Mouse (Mus musculus) thymus, postnatal 14 days (tissue): Measurements from ENCODE around the gene Dusp7.
A peak's percentile ranks its signal among the peaks of the same experiment; 100 is the strongest.

ENCODE experiments used
- DNase-seq: peaks from one replicate; pipeline ENCODE4 v3.0.0; 2021

Dusp7 gene

DNA sequence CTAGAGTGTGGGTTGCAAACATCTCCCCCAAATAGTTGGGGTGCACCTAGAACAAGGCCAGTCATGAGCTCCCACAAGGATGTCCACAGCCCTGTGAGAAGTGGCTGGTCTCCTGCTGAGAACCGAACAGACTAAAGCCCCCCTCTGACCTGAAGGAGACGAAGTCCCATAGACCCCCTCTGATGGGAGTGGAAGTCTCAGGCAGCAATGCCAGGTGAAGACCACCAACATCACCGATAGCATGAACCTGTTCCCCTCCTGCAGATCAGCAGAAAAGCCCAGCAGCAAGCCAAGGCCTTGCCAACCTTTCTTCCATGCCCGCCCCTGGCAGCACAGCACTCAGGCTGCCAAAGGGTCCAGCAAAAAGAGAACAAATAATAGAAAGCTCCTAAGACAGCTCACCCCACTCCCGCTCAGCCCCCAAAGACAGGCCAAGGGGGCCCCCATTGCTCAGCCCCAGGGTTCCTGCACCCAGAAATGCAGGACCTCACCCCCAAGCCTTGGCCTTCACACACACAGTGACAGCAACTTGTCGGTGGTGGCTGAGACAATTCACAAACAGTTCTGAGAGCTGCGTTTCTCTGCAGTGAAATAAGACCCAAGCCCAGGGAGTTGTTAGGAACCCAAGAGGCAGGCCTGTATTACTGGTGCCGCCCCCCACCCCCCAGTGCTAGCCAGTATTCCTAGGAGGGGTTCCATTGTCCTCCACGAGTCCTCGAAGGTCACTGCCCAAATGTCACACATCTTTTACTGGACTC lies 13.0 kb upstream of the Dusp7 start:
- no peak for DNase-seq

GRCm38 (mm10) chr9:106355975-106356286 lies 12.5 kb upstream of the Dusp7 start:
- no peak for DNase-seq

DNA sequence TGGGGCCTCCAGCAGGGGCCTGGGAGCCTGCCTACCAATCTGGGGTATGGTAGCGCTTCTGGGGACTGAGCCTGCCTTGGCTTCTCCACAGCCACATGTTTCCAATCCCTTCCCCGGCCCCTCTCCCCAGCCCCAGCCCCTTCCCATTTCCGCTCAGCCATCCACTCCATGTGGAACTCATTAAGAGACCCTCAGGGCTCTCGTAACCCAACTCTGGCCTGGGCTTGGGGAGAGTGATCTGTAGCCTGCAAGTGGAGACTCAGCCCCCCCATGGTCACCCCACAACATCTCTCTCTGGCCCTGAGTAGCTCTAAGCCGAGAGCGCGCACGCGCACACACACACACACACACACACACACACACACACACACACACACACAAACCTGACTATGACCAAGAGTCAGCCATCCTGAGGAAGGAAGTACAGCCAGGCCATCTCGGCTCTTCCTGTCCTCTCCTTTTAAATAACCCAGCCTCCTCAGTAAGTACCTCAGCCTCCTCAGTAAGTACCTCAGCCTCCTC lies 12.0 kb upstream of the Dusp7 start:
- no peak for DNase-seq

- DNase-seq: no peak
These were observed 11.3 kb upstream of the Dusp7 start for GRCm38 (mm10) chr9:106357167-106357566.

DNA sequence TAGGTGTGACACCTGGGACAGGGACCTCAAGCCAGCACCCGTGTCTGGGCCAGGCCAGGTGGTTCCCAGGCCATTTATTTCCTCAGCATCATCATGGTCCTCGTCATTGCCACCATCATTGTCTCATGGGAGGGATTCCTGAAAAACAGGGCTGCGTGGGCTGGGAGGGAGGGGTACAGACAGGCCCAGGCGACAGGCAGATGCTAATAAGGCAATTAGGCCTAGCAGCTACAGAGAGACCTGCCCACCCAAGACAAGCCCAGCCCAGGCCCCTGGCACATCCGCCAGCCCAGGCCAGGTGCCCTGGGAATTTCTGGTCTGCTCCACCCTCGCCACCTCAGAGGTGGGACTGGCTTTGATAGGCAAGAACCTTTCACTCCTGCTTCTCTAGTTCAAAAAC lies 9.1 kb upstream of the Dusp7 start:
- no peak for DNase-seq

- DNase-seq: no peak
These were observed 7.3 kb upstream of the Dusp7 start for GRCm38 (mm10) chr9:106361140-106361539.

DNA sequence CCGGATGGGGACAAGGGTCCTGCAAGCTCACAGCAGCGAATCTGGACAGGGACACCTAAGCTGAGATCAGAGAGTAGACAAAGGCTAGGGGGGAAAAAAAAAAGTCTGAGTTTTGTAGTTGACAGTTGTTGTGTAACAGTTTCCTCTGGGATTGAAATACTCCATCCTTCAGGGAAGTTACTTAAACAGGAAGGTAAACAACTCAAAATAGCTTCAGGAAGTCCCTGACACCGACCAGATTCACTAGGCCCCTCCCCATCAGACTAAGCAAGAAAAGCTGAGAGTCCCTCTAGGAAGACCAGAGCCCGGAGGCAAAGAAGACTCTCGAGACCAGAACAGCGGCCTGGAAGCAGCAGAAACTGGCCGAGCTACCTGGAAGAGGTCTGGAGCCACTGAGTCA lies 3.1 kb upstream of the Dusp7 start:
- no peak for DNase-seq

DNA sequence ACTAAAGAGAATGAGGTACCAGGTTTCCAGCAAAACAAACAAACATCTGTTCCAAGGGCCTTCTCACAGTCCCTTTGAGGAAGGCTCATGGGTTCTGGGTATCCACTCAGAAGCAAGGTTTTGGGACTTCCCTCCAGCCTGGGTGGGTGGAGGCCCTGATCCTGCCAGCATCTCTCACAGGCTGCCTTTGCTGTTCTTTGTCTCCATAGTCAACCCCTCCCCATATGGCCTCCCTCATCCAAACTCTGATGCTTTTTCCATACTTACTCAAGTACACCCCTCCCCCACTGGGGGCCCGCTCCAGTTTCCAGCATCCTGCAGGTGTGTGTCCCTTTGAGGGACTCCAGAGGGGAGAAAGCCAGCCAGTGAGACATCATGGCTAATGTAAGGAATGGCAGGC lies 2.2 kb upstream of the Dusp7 start:
- DNase-seq: no peak

GRCm38 (mm10) chr9:106367001-106367400 lies 1.4 kb upstream of the Dusp7 start:
- no peak for DNase-seq

DNA sequence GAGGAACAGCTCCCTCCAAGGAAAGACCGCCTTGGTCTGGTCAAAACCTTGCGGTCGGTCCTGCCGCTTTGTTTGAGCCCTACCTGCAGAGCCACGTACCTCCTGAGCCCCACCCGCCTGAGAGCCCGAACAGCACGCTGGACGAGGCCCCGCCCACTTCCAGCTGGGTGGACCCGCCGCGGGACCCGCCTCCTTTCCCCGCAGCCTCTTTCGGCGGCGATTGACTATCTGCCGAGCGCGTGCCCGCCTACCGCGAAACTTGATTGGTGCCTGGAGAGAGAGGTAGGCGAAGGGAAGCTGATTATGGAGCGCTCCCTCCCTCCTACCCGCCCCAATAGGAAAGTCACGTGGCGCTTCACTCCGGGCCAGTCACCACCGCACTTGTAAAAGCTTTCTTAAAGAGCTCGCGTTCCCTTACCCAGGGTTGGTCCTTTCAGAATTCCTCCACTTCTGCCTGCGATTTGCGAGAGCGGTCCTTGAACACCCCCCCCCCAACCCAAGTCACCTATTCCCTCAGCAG lies 780 bp upstream of the Dusp7 start:
- DNase-seq: peak; percentile 99

DNA sequence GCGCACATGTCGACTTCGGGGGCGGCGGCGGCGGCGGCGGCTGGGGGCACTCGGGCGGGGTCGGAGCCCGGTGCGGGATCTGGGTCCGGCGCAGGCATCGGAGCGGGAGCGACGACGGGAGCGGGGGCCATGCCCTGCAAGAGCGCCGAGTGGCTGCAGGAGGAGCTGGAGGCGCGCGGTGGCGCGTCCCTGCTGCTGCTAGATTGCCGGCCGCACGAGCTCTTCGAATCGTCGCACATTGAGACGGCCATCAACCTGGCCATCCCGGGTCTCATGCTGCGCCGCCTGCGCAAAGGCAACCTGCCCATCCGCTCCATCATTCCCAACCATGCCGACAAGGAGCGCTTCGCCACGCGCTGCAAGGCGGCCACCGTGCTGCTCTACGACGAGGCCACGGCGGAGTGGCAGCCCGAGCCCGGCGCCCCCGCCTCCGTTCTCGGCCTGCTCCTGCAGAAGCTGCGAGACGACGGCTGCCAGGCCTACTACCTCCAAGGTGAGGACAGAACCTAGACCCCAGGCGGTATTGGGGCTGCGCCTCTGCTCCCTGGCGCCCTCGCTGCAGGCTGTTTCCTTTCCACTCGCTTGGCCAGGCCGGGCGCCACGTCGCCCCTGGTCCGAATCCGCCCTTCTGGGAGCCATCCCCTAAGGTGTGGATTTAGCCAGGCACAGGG lies 534 bp downstream of the Dusp7 start:
- peak; percentile 64 for DNase-seq

DNA sequence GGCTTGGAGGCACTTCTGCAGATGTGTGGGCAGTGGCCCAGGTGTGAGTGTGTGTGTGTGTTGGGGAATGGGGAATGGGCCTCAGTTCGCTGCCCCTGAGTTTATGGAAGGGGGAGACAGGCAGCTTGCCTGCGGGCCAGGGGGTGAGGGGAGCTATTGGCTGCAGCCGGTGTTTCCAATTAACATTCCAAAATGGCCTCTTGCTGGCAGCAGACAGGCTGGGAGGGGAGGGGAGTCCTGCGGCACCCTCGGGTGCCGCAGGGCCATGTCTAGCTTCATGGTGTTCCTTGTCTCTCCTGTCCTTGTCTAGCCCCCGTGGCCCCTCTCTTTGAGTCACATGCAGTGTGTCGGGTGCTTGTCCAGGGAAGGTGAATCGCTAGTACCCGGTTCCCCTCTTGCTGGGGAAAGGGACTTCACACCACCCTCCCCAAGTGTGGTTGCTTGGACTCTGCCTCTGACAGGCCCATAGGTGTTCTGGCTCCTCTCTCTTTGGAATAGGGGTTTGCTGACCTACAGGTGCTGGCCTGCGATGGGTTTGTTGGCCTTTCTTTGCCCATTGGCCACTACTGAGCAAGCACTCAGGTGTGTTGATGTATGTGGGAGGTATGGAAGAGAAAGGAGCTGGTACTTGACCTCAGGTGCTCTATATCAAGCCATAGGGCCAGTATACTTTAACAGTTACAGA lies 1.5 kb downstream of the Dusp7 start:
- no peak for DNase-seq

GRCm38 (mm10) chr9:106370620-106371383 lies 2.4 kb downstream of the Dusp7 start:
- no peak for DNase-seq

DNA sequence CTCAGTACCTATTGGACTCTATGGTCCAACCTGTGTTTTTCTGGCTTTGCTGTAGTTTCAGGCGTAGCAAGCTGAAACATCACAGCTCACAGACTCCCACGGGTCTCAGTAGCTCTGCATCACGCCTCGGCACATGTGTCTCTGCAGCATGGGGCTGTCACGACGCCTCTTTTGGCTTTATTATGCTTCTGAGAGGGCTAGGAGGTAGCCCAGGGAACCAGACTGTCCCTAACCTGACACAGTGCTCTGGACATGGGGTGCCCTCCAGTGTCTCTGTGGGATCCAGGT lies 2.9 kb downstream of the Dusp7 start:
- DNase-seq: no peak

DNA sequence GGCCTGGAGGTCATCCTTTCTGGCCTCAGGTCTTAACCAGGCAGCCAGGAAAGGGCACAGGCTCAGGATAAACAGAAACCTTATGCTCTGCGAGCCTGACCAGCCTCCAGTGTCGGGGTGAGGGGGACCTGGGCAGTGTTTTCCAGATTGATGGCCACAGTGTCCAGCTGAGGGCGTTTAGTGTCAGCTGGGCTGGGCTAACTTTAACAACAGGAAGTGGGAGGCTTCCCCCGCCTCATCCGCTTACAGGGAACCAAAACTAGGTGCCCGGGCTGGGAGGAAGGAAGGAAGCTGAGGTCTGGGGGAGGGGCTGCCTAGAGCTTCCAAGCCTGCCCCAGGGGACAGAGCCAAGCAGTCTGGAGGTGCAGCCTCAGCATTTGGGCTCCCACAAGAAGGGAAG lies 3.3 kb downstream of the Dusp7 start:
- DNase-seq: peak; percentile 89

DNA sequence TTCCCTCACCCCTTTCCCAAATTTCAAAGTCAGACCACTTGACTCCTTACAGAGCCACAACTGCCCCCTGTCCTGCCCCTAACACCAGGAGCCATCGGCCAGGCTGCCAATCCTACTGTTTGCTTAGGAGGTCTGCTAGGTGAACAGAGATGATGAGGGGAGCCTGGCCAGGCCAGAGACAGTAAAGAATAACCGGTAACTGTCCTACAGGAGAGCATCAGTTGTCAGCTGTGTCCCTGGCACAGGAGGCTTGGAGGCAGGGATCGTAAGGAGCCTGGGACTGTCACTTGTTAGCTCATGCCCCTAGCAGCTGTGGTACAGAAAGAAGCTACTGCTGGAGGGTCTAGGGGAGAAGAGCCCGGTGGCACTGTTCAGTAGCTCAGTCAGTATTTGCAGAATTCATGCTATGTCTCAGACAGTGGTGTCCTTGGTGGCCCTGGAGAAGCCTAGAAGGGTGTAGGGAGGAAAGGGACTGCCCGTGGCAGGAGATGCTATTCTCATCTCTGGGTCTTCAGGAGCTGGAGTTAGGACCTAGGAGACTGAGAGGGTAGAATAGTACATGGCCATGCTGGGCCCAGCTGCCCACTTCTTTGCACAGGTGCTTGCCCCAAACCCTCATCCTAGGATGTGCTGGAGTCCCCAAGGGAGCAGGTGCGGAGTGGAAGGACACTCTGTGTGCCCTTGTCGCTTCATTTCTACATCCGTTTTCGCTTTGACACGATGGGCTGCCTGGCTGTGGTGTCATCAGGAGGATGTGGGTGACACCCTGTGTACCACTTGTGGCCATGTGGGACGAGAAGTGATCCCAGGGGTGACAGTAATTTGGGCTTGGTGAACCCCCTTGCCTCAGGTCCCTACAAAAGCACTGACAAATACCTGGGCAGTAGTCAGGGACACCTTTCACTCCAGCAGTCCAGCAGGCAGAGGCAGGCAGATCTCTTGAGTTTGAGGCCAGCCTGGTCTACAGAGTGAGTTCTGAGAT lies 4.3 kb downstream of the Dusp7 start:
- DNase-seq: peak; percentile 46

DNA sequence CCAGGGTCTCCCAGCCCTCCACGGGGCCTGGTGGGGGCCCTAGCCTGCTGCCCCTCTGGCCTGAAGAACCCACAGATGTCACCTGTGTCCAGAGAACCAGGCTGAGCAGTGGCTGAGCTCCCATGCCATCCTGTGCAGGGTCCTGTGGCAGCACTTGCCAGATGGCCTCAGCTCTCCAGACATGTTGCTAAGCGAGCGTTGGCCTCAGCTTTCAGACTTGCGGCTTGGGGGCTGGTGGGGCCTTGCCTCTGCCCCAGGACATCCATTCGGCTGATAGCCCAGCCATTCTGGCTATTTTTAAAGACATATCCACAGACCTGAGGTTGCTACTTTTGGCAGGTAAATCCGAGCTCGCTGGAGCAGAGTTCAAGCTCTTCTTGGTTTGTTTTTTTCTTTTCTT lies 5.5 kb downstream of the Dusp7 start:
- no peak for DNase-seq

GRCm38 (mm10) chr9:106377247-106377646 lies 8.8 kb downstream of the Dusp7 start:
- no peak for DNase-seq

GRCm38 (mm10) chr9:106378045-106378444 lies 9.6 kb downstream of the Dusp7 start:
- DNase-seq: no peak

DNA sequence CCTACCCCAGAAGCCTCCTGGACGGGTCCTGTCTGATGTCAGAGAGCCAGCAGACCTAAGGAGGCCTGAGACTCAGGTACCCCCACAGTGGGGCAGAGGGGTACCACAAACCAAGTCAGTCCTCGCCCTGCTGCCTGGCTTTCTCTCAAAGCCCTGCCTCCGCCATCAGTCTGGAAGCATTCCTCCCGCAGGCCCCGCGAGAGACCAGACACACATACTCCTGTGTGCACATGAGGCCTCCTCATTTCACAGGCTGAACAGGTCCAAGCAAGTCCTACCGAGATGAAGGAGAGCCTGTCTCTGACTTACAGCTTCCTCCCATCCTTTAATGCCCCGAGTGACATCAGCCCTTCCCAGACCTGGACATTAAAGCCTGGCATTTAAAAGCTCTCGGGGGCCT lies 10.3 kb downstream of the Dusp7 start:
- no peak for DNase-seq

GRCm38 (mm10) chr9:106386181-106386864 lies 17.9 kb downstream of the Dusp7 start:
- DNase-seq: no peak
